Mouse (Mus musculus) hindbrain, embryonic 10.5 days (tissue): Measurements from ENCODE around the gene Myof. TPM values are rescaled to one million over a fixed set of nuclear protein-coding genes. Genes with fewer than 3 reads are reported as not detected.

Source experiments
- DNase-seq: peaks from one replicate; pipeline ENCODE4 v3.0.0-alpha.2; 2017; ENCODE audit warnings: low spot score
- H3K27ac ChIP-seq: fragments of 300-500 bp; sonication (generic); 2 replicates; pipeline ENCODE4 v1.5.1; 2016; ENCODE audit warnings: mild to moderate bottlenecking, moderate library complexity
- H3K27me3 ChIP-seq: fragments of 300-500 bp; sonication (generic); 2 replicates; pipeline ENCODE4 v1.6.1; 2016; ENCODE audit warnings: mild to moderate bottlenecking; ENCODE audit not compliant: poor library complexity, insufficient read depth, severe bottlenecking
- H3K36me3 ChIP-seq: fragments of 300-500 bp; sonication (generic); 2 replicates; pipeline ENCODE4 v1.6.1; 2016; ENCODE audit warnings: mild to moderate bottlenecking, moderate library complexity
- H3K4me1 ChIP-seq: fragments of 300-500 bp; sonication (generic); replicated peaks from 2 replicates; pipeline ENCODE4 v1.6.1; 2016; ENCODE audit warnings: mild to moderate bottlenecking
- H3K4me3 ChIP-seq: fragments of 300-500 bp; sonication (generic); 2 replicates; pipeline ENCODE4 v1.5.1; 2016; ENCODE audit warnings: mild to moderate bottlenecking, moderate library complexity
- H3K9me3 ChIP-seq: fragments of 300-500 bp; sonication (generic); 2 replicates; pipeline ENCODE4 v1.6.1; 2016; ENCODE audit warnings: mild to moderate bottlenecking, moderate library complexity
- WGBS: fragments of 180-500 bp; shearing (Covaris S2); methylation state at CpG from one replicate; pipeline ENCODE4 v1.1.7; 2016; 5-methylcytosine and 5-hydroxymethylcytosine counted together
- polyA plus RNA-seq: library from polyadenylated mRNA; unstranded; fragments of >200 nt; fragmentation: Nextera tagmentation; extraction: Ambion mirVana; gene quantifications from 2 replicates; pipeline ENCODE4 v1.2.1, GENCODE M21; 2016

Gene Myof
- polyA plus RNA-seq, 1 experiment from 2014 or later = 2.4 TPM

GRCm38 (mm10) chr19:38033735-38034057 lies 9.7 kb downstream of the Myof start:
- WGBS = 83% methylated on average over 2 of the region's 2 CpGs
- DNase-seq = no peak
- Histone ChIP-seq H3K36me3 (no peaks in the 10 kb centered on the region), H3K4me1 (peaks cover 20% of the 10 kb centered on the region), H3K9me3 (no peaks in the 10 kb centered on the region), H3K27me3 (no peaks in the 10 kb centered on the region), H3K4me3 (no peak overlapping the region), H3K27ac (no peak overlapping the region)

- Histone ChIP-seq H3K4me3 (no peak overlapping the region), H3K27me3 (no peaks in the 10 kb centered on the region), H3K36me3 (no peaks in the 10 kb centered on the region), H3K4me1 (peaks cover 22% of the 10 kb centered on the region), H3K27ac (no peak overlapping the region), H3K9me3 (no peaks in the 10 kb centered on the region)
- WGBS = 84% methylated on average over 15 of the region's 15 CpGs
- DNase-seq = no peak
These were observed 10.2 kb downstream of the Myof start for GRCm38 (mm10) chr19:38032993-38033734.

- Histone ChIP-seq H3K9me3 (no peaks in the 10 kb centered on the region), H3K27me3 (no peaks in the 10 kb centered on the region), H3K4me1 (peaks cover 23% of the 10 kb centered on the region), H3K27ac (no peak overlapping the region), H3K4me3 (no peak overlapping the region), H3K36me3 (no peaks in the 10 kb centered on the region)
- 73% methylated on average over 9 of the region's 9 CpGs for WGBS
- no peak for DNase-seq
These were observed 12.2 kb downstream of the Myof start for GRCm38 (mm10) chr19:38031144-38031543.

GRCm38 (mm10) chr19:38030673-38031137 lies 12.7 kb downstream of the Myof start:
- Histone ChIP-seq H3K4me1 (peaks cover 26% of the 10 kb centered on the region), H3K27ac (0 out of 2 replicates have a peak overlapping the region, but pooled peaks have one; percentile 16), H3K9me3 (no peaks in the 10 kb centered on the region), H3K36me3 (no peaks in the 10 kb centered on the region), H3K4me3 (no peak overlapping the region), H3K27me3 (no peaks in the 10 kb centered on the region)
- 4% methylated on average over 23 of the region's 23 CpGs for WGBS
- DNase-seq = no peak

GRCm38 (mm10) chr19:38029871-38030270 lies 13.5 kb downstream of the Myof start:
- H3K27me3 ChIP-seq = no peaks in the 10 kb centered on the region
- no peak for DNase-seq
- 67% methylated on average over 3 of the region's 3 CpGs for WGBS
- no peaks in the 10 kb centered on the region for H3K9me3 ChIP-seq
- H3K4me3 ChIP-seq = no peak overlapping the region
- H3K4me1 ChIP-seq = peaks cover 34% of the 10 kb centered on the region
- no peaks in the 10 kb centered on the region for H3K36me3 ChIP-seq
- 0 out of 2 replicates have a peak overlapping the region, but pooled peaks have one; percentile 16 for H3K27ac ChIP-seq

- Histone ChIP-seq H3K4me3 (no peak overlapping the region), H3K27me3 (no peaks in the 10 kb centered on the region), H3K9me3 (no peaks in the 10 kb centered on the region), H3K27ac (no peak overlapping the region), H3K4me1 (peaks cover 36% of the 10 kb centered on the region), H3K36me3 (no peaks in the 10 kb centered on the region)
- DNase-seq = no peak
- WGBS = 87% methylated on average over 3 of the region's 3 CpGs
These were observed 14.1 kb downstream of the Myof start for GRCm38 (mm10) chr19:38029292-38029691.

GRCm38 (mm10) chr19:38027881-38028521 lies 15.4 kb downstream of the Myof start:
- Histone ChIP-seq H3K27ac (no peak overlapping the region), H3K27me3 (no peaks in the 10 kb centered on the region), H3K4me3 (no peak overlapping the region), H3K4me1 (peaks cover 31% of the 10 kb centered on the region), H3K9me3 (no peaks in the 10 kb centered on the region), H3K36me3 (no peaks in the 10 kb centered on the region)
- no peak for DNase-seq
- 64% methylated on average over 10 of the region's 10 CpGs for WGBS

- Histone ChIP-seq H3K4me1 (peaks cover 31% of the 10 kb centered on the region), H3K27ac (no peak overlapping the region), H3K27me3 (no peaks in the 10 kb centered on the region), H3K9me3 (no peaks in the 10 kb centered on the region), H3K4me3 (no peak overlapping the region), H3K36me3 (no peaks in the 10 kb centered on the region)
- WGBS = 83% methylated on average over 6 of the region's 6 CpGs
- DNase-seq = no peak
These were observed 16.0 kb downstream of the Myof start for GRCm38 (mm10) chr19:38027389-38027788.

- Histone ChIP-seq H3K27ac (no peak overlapping the region), H3K27me3 (no peaks in the 10 kb centered on the region), H3K9me3 (no peaks in the 10 kb centered on the region), H3K4me1 (peaks cover 29% of the 10 kb centered on the region), H3K36me3 (no peaks in the 10 kb centered on the region), H3K4me3 (no peak overlapping the region)
- 74% methylated on average over 8 of the region's 8 CpGs for WGBS
- DNase-seq = no peak
These were observed 17.2 kb downstream of the Myof start for GRCm38 (mm10) chr19:38026211-38026624.

GRCm38 (mm10) chr19:38025254-38026041 lies 17.9 kb downstream of the Myof start:
- no peak for DNase-seq
- H3K4me1 ChIP-seq = peaks cover 24% of the 10 kb centered on the region
- H3K4me3 ChIP-seq = no peak overlapping the region
- H3K9me3 ChIP-seq = no peaks in the 10 kb centered on the region
- H3K27me3 ChIP-seq = no peaks in the 10 kb centered on the region
- H3K27ac ChIP-seq = peak overlapping the region; percentile 4; the same call in 1 of the 2 replicates
- no peaks in the 10 kb centered on the region for H3K36me3 ChIP-seq
- WGBS = 56% methylated on average over 9 of the region's 9 CpGs

- H3K27me3 ChIP-seq = no peaks in the 10 kb centered on the region
These were observed 19.8 kb downstream of the Myof start for GRCm38 (mm10) chr19:38023603-38024002.

GRCm38 (mm10) chr19:38022710-38023109 lies 20.7 kb downstream of the Myof start:
- Histone ChIP-seq H3K9me3 (no peaks in the 10 kb centered on the region), H3K27ac (no peak overlapping the region), H3K27me3 (no peaks in the 10 kb centered on the region), H3K36me3 (no peaks in the 10 kb centered on the region), H3K4me3 (no peak overlapping the region), H3K4me1 (peaks cover 13% of the 10 kb centered on the region)
- no peak for DNase-seq
- 83% methylated on average over 4 of the region's 4 CpGs for WGBS

More at GRCm38 (mm10) chr19:38023603-38024002, 19.8 kb downstream of the Myof start:
- no peak overlapping the region for H3K27ac ChIP-seq
- H3K4me3 ChIP-seq = no peak overlapping the region
- WGBS = 64% methylated on average over 4 of the region's 4 CpGs
- peaks cover 16% of the 10 kb centered on the region for H3K4me1 ChIP-seq
- no peak for DNase-seq
- H3K9me3 ChIP-seq = no peaks in the 10 kb centered on the region
- H3K36me3 ChIP-seq = no peaks in the 10 kb centered on the region

- 69% methylated on average over 1 of the region's 1 CpGs for WGBS
- Histone ChIP-seq H3K27ac (0 out of 2 replicates have a peak overlapping the region, but pooled peaks have one; percentile 23), H3K9me3 (no peaks in the 10 kb centered on the region), H3K4me1 (peaks cover 12% of the 10 kb centered on the region), H3K27me3 (no peaks in the 10 kb centered on the region), H3K36me3 (no peaks in the 10 kb centered on the region), H3K4me3 (no peak overlapping the region)
- no peak for DNase-seq
These were observed 27.5 kb downstream of the Myof start for GRCm38 (mm10) chr19:38015873-38016254.
